Mouse (Mus musculus): ENCODE data around the gene Cct3.
A peak's percentile ranks its signal among the peaks of the same experiment; 100 is the strongest.
"Not testable (repeated sequence)": the region's sequence is repeated elsewhere in the genome, so short reads cannot be mapped to it uniquely, and the experiment has no call there.

Cct3 gene

DNA sequence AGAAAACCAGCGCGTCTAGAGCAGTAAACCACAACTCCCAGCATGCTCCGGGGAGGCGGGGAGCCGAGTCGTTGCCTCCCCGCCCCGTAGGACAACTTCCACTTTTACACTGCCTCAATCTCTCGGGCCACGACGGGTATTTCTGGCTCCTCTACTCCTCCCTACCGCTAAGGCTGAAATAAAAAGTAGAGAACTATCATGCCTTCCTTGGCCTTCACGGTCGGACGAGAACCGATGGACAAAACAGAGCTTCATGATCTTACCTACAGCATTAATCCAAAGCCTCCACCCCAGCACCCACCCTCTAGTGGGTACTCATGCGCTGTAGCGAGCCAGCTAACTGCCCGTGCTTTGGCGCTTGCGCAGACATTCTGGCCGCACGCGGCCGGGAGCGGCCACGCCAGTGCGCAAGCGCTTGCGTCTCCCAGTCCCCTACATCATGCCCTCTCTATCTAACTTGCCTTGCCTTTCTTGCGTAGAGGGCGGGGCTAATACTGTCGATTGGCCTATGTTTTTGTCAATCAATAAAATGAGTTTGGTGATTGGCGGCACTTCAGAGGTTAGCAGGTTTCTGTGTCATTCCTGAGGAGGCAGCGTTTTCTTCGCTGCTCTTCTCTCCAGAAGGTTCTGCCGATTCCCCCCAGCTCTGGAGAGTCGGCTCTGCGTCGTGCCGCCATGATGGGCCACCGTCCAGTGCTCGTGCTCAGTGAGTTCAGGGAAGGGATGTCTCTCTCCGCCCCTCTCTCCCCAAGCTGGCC is at the start of gene Cct3, which contains the start of gene Tsacc:
Gene Cct3, plus strand, starts transcription at position 556 of the 758 bp plus-strand sequence.
Gene Tsacc, minus strand, starts transcription at position 439 of the 758 bp plus-strand sequence.
- DNase-seq = peak; percentile 99

DNA sequence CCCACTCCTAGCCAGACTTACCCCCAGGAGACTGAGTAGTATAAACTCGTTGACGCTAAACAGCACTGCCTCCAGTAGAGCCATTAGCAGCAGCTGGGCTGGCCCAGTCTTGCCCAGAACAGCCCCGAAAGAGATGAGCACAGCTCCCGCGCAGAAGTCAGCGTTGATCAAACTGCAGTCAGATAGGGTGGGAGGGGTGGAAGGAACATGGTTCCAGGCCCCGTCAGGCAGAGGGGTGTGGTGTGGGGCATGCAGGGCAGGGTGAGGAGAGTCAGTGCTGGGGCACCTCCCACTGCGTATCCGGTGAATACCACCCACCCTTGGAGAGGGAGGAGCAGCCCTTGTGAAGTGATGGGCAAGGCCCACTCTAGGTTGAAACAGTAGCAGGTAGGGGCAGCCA is 49.2 kb upstream of the Cct3 start:
- DNase-seq = no peak

GRCm38 (mm10) chr3:88248406-88248805 is 48.5 kb upstream of the Cct3 start:
- DNase-seq = no peak

GRCm38 (mm10) chr3:88252739-88253138 is 44.2 kb upstream of the Cct3 start:
- DNase-seq = no peak

GRCm38 (mm10) chr3:88254268-88254926 is 42.5 kb upstream of the Cct3 start, which contains the start of gene Rhbg:
TSS of gene Rhbg (minus strand) at chr3:88254709.
- peak; percentile 87 for DNase-seq

GRCm38 (mm10) chr3:88255950-88256349 is 41.0 kb upstream of the Cct3 start:
- DNase-seq = no peak

GRCm38 (mm10) chr3:88256382-88256781 is 40.5 kb upstream of the Cct3 start:
- no peak for DNase-seq

DNA sequence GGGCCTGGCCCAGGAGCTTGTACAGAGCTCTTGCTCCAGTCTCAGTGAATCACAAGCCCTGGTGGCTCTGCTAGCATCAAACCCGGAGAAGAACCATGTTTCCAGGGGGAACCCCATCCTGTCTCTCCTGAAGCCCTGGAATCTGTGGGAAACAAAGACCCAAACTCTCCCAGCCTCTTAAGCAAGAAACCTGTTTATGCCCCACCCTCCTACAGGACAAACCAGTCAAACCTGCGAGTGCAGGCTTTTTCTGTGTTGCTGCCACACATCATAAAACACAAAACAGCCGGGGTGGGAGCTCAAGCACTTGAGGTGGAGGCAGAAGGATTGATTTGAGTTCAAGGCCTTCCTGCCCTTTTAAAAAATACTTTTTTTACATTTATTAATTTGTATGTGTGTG is 34.6 kb upstream of the Cct3 start:
- DNase-seq = peak; percentile 28

DNA sequence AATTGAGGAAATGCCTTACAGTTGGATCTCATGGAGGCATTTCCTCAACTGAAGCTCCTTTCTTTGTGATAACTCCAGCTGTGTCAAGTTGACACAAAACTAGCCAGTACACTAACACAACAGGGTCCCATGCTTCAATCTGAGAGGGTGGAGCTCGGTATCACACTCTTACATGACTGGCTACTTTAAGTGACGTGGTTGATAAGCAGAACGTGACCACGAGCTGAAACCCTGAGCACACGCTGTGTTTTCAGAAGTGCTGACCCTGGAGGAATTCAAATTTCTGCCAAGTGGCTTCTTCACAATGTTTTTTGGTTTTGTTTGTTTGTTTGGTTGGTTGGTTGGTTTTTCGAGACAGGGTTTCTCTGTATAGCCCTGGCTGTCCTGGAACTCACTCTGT is 28.9 kb upstream of the Cct3 start:
- not testable (repeated sequence) for DNase-seq

- DNase-seq = no peak
These were observed 27.9 kb upstream of the Cct3 start for GRCm38 (mm10) chr3:88268991-88269390.

DNA sequence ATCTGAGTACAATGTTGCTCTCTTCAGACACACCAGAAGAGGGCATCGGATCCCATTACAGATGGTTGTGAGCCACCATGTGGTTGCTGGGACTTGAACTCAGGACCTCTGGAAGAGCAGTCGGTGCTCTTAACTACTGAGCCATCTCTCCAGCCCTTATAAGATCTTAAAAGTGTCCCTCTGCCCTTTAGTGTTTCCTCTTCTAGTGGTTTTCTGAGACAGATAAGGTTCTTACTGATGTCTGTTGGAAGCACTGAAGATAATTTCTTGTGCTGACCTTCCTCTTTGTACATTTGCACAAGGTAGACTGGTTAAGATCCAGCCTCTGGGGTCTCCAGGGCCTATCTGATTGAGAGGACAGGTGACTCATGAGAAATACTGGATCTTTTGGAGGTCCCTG is 25.6 kb upstream of the Cct3 start:
- not testable (repeated sequence) for DNase-seq

GRCm38 (mm10) chr3:88271859-88272258 is 25.1 kb upstream of the Cct3 start:
- DNase-seq = no peak

DNA sequence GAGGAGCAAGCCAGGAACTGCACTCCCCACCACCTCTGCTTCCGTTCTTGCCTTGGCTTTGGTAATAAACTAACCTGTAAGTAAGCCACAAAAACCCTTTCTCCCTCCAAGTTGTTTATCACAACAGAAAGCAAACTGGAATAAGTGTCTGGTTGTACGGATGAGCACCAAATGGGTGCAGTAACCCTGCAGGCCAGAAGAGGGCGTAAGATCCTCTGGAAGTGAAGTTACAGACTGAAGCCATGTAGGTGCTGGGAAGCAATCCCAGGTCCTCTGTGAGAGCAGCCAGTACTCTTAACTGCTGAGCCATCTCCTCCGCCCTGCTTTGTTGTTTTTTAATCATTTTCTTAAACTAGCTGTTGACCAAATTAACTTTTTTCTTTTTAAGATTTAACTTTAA is 22.9 kb upstream of the Cct3 start:
- no peak for DNase-seq

- no peak for DNase-seq
These were observed 20.8 kb upstream of the Cct3 start for GRCm38 (mm10) chr3:88276121-88276520.

DNA sequence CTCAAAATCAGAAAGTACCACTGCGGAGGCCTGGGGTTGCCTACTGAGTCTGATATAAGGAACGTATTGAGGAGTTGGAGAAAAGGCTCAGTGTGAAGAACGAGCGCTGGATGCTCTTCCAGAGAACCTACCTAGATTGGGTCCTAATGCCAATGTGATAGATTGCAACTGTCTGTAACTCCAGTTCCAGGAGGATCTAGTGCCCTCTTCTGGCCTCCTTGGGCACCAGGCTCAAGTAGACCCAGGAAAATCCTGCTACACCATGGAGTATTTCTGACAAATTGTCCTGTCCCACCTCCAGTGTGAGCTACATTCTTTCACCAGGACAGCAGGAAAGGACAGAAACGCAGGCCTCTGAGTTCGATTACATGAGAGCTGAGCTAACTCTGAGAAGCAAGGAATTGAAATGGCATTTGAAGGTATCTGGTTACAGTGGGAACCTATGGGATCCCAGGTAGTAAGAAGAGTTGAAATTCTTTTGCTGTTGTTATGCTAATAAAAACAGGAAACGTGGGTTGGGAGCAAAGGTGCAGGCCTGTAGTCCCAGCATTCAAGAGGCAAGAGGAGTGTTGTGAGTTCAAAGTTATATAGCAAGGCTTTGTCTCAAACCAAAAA is 20.3 kb upstream of the Cct3 start:
- peak; percentile 65 for DNase-seq

- DNase-seq = no peak
These were observed 16.9 kb upstream of the Cct3 start for GRCm38 (mm10) chr3:88280035-88280434.

DNA sequence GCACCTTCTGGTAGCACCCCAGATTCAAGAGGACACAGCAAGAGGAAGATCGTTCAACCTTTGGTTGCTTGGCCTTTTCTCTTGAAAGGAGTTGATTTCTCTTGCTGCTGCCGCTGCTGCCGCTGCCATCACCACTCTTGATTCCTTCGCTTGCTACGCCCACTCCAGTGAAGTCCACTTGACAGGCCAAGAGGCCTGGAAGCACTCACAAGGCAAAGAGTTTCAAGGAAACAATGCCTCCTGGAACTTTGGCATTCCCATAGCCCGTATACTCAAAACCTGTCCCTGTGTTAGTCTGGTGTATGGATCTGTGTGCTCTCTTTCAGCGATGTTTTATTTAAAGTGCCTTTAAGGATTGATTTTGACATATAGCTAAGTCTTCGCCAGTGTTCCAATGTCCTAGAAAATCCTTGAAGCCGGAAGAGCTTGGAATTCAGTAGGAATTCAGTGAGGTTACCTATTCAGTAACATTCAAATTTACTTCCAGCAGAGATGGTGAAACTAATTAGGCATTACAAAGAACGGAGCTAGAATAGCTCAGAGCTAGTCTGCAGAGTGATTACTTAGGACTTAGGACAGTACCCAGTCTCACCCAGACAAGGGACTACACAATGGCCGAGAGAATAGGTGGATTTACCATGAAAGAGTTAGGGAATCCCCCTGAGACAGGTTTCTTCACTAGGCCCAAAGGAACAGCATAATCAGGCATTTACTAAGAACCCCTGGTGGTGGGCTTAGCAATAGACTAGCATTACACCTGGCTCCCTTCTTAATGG is 15.6 kb upstream of the Cct3 start:
- peak; percentile 89 for DNase-seq

DNA sequence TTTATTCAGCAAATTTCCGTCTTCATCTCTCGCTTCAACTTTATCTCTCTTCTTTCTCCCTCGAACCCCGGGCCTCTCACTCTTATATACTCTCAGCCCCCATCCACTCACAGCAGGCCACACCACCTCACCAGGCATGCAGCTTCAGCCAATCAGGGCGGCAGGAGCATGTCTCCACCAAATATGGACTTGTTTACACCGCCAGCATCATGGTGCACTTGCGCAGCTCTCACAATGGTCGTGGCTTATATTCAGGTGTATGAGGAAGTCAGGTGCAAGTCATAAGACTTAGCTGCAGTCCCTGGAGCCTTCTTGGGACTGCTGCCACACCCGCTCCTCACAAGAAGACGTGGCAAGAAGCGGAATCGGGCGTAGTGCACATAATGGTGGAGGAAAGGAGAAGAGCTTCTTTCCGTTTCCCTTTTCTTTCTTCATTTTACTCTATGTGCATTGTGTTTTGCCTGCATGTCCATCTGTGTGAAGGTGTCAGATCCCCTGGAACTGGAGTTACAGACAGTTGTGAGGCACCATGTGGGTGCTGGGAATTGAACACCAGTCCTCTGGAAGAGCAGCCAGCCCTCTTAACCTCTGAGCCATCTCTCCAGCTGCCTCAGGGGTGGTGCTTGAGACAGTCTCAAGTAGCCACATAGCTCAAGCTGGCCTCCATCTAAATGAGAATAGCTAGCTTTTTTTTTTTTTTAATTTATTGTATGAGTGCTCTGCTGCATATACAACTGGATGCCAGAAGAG is 11.9 kb upstream of the Cct3 start:
- not testable (repeated sequence) for DNase-seq

GRCm38 (mm10) chr3:88285565-88285895 is 11.4 kb upstream of the Cct3 start:
- DNase-seq = not testable (repeated sequence)

GRCm38 (mm10) chr3:88287110-88287509 is 9.8 kb upstream of the Cct3 start, which contains the start of gene Gm38392:
TSS of gene Gm38392 (minus strand) at chr3:88287210.
- DNase-seq = no peak

DNA sequence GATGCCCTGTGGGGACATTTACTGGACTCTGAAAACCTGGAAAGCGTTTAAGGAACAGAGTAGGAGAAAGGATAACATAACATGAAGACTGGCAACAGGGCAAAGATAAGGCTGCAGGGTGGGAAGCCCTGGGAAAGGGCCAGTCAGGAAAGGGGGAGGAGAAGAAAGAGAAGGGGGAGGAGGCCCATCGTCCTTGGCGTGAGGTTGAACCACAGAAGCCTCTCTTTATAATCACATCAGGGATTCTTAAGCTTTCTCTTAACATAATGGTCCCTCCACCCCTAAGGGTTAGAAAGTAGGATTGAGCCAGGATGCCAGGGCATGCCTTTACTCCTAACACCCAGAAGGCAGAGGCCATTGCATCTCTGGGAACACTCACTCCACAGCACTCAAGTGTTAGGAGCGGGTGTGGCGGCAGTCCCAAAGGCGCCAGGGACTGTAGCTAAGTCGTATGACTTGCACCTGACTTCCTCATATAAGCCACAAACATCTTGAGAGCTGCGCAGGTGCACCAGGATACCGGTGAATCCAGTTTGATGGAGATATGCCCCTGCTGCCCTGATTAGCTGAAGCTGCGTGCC is 8.7 kb upstream of the Cct3 start:
- DNase-seq = peak; percentile 71

GRCm38 (mm10) chr3:88291970-88292369 is 4.9 kb upstream of the Cct3 start:
- peak; percentile 64 for DNase-seq

Data from lung, postnatal 36 days (tissue).